Mouse (Mus musculus) spleen, postnatal 10 days (tissue): ENCODE measurements around the gene Zfp566.
A peak's percentile ranks its signal among the peaks of the same experiment; 100 is the strongest.

Experiments
- DNase-seq, 2 experiments: peaks; one replicate each; pipeline ENCODE4 v3.0.0; 2021 to 2022; ENCODE audit warnings: low spot score in 2 of 2

Gene Zfp566

GRCm38 (mm10) chr7:30060341-30060740, 30.0 kb downstream of the Zfp566 start:
- no peak for DNase-seq

- DNase-seq, result no peak
Measured at GRCm38 (mm10) chr7:30053591-30053990, 36.7 kb downstream of the Zfp566 start.

- peak; percentile 81 to 94 for DNase-seq
Measured at GRCm38 (mm10) chr7:30050882-30051548, 39.3 kb downstream of the Zfp566 start, which contains the start of gene Zfp14. Gene Zfp14, minus strand, starts transcription at chr7:30051380.

GRCm38 (mm10) chr7:30048126-30048525, 42.2 kb downstream of the Zfp566 start:
- no peak for DNase-seq

GRCm38 (mm10) chr7:30044354-30044753, 46.0 kb downstream of the Zfp566 start:
- no peak for DNase-seq

GRCm38 (mm10) chr7:30034331-30034730, 56.0 kb downstream of the Zfp566 start:
- DNase-seq, result no peak

- DNase-seq, result no peak
Measured at GRCm38 (mm10) chr7:30031379-30031778, 58.9 kb downstream of the Zfp566 start.

GRCm38 (mm10) chr7:30030677-30031076, 59.6 kb downstream of the Zfp566 start:
- DNase-seq, result no peak

GRCm38 (mm10) chr7:30028572-30028971, 61.8 kb downstream of the Zfp566 start:
- no peak for DNase-seq
